Mouse (Mus musculus) liver, embryonic 14.5 days (tissue): ENCODE results near the gene Id2. TPM values are rescaled to one million over a fixed set of nuclear protein-coding genes. Genes with fewer than 3 reads are reported as not detected.

ENCODE experiments used
- ATAC-seq: fragments of 200-750 bp; cut with Nextera tagmentation; 2 replicates; pipeline ENCODE4 v1.8.0; 2017; ENCODE audit warnings: moderate number of reproducible peaks, mild to moderate bottlenecking, moderate library complexity; ENCODE audit not compliant: insufficient read depth
- DNase-seq, 3 experiments: peaks; one replicate each; pipeline ENCODE4 v3.0.0-alpha.2; 2012 to 2013; ENCODE audit warnings: low read depth in 3 of 3, low spot score in 3 of 3
- H3K27ac ChIP-seq: fragments of 300-500 bp; sonication (generic); 2 replicates; pipeline ENCODE4 v1.5.1; 2014; ENCODE audit warnings: moderate library complexity, mild to moderate bottlenecking, control low read depth, inconsistent platforms
- H3K27me3 ChIP-seq: fragments of 300-500 bp; sonication (generic); 2 replicates; pipeline ENCODE4 v1.6.1; 2014; ENCODE audit warnings: mild to moderate bottlenecking, low read length, moderate library complexity; ENCODE audit not compliant: control insufficient read depth, insufficient read depth
- H3K36me3 ChIP-seq: fragments of 300-500 bp; sonication (generic); replicated peaks from 2 replicates; pipeline ENCODE4 v1.6.1; 2014; ENCODE audit warnings: low read depth; ENCODE audit not compliant: control insufficient read depth, insufficient read depth
- H3K4me1 ChIP-seq, 2 experiments: fragments of 200-500 bp in 1 of 2; fragments of 300-500 bp in 1 of 2; sonication (generic) in 1 of 2; replicated peaks; 2 replicates each; pipeline ENCODE4 v1.6.1; 2012 to 2014; ENCODE audit warnings: antibody characterized with exemption in 1 of 2, inconsistent platforms in 1 of 2, low read length in 1 of 2; ENCODE audit not compliant: control insufficient read depth in 2 of 2, insufficient read depth in 2 of 2
- H3K4me2 ChIP-seq: fragments of 300-500 bp; sonication (generic); 2 replicates; pipeline ENCODE4 v1.6.1; 2014; ENCODE audit warnings: low read depth, mild to moderate bottlenecking, control low read depth, moderate library complexity
- H3K4me3 ChIP-seq, 2 experiments: fragments of 200-500 bp in 1 of 2; fragments of 300-500 bp in 1 of 2; sonication (generic) in 1 of 2; 2 replicates each; pipeline ENCODE4 v1.5.1; 2012 to 2014; ENCODE audit warnings: low read depth in 2 of 2, low read length in 2 of 2, mild to moderate bottlenecking in 2 of 2, control low read depth in 1 of 2, inconsistent platforms in 1 of 2, moderate library complexity in 1 of 2; ENCODE audit not compliant: insufficient read depth in 1 of 2
- H3K9ac ChIP-seq: fragments of 300-500 bp; sonication (generic); replicated peaks from 2 replicates; pipeline ENCODE4 v1.6.1; 2014; ENCODE audit warnings: mild to moderate bottlenecking, control low read depth, moderate library complexity
- H3K9me3 ChIP-seq: fragments of 300-500 bp; sonication (generic); 2 replicates; pipeline ENCODE4 v1.6.1; 2016; ENCODE audit warnings: low read length, mixed read lengths; ENCODE audit not compliant: control insufficient read depth
- CTCF ChIP-seq: IDR thresholded peaks from 2 replicates; pipeline ENCODE4 v1.5.1; 2016; ENCODE audit warnings: antibody characterized with exemption, low read depth, control low read depth
- EP300 ChIP-seq: IDR thresholded peaks from 2 replicates; pipeline ENCODE4 v1.6.1; 2016; ENCODE audit warnings: antibody characterized with exemption, low read depth
- WGBS: fragments of 180-500 bp; shearing (Covaris S2); extraction: QIAGEN DNeasy Blood & Tissue Kit; methylation state at CpG from one replicate; pipeline ENCODE4 v1.1.7; 2014; ENCODE audit not compliant: insufficient replicate concordance; 5-methylcytosine and 5-hydroxymethylcytosine counted together
- polyA plus RNA-seq, 2 experiments: library from polyadenylated mRNA; depleted of rRNA in 1 of 2; stranded (reverse) in 1 of 2; unstranded in 1 of 2; fragments of >200 nt; fragmentation: Nextera tagmentation in 1 of 2; extraction: Ambion mirVana in 1 of 2; gene quantifications; 2 replicates each; pipeline versions ENCODE4 v1.2.1 to v1.2.3; 2012 to 2014

Id2 gene
- polyA plus RNA-seq, 2 experiments = 46.3 to 114 TPM

- 21% methylated on average over 5 of the region's 5 CpGs for WGBS
- no peak for DNase-seq
- H3K4me1 ChIP-seq = peaks cover 0 to 4% of the 10 kb centered on the region in 2 experiments; a peak in 1 of 4 replicates
- TF ChIP-seq EP300 (no peak), CTCF (no peak)
- H3K36me3 ChIP-seq = no peaks in the 10 kb centered on the region
- no peaks in the 10 kb centered on the region for H3K9me3 ChIP-seq
- no peak overlapping the region for H3K27ac ChIP-seq
- no peak overlapping the region for H3K9ac ChIP-seq
- H3K27me3 ChIP-seq = peaks cover 56% of the 10 kb centered on the region
- H3K4me2 ChIP-seq = peak overlapping the region; percentile 56; the same call in 1 of the 2 replicates
- ATAC-seq = no peak
- H3K4me3 ChIP-seq = no peak overlapping the region
These were observed 4.4 kb upstream of the Id2 start for GRCm38 (mm10) chr12:25101389-25101788.

DNA sequence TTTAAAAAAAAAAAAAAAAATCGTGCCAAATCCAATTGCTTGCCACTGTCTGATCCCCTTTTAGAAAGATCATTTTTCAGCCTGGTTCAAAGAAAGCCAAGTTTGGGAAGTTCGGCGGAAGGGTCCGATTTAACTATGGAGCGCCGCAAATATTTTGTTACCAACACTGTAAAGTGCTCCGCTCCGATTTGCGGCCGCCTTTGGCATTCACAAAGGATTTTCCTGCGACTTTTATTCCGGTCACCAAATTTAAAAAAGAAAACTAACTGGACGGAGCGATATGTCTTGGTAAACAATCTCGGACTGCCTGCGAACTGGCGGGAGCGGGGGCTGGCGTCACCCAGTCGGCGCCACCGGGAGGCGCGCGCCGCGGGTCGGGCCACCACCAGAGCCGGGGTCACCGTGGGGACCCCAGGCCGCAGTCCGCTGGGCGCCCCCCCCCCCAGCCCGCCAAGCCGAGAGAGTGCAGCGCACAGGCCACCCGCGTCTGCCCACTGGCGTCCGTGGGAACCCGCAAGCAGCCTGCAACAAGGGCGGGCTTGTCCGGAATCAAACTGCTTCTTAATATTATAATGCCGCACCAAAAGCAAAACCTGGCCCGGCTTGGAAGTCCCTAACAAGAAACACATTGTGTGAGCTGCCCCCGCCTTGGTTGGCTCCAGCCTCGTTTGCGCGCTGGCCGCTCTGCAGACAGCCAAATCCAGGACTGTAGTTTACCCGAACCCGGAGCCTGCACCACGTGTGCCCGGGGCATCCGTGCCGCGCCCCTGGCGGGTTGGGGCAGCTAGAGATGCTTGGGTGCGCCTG lies 3.7 kb upstream of the Id2 start:
- H3K9ac ChIP-seq = no peak overlapping the region; the same call in none of the 2 replicates
- no peaks in the 10 kb centered on the region for H3K9me3 ChIP-seq
- H3K4me1 ChIP-seq = peaks cover 0 to 4% of the 10 kb centered on the region in 2 experiments; a peak in 1 of 4 replicates
- no peak for ATAC-seq
- under 1% methylated on average over 58 of the region's 59 CpGs for WGBS
- TF ChIP-seq CTCF (no peak), EP300 (no peak)
- peaks cover 64% of the 10 kb centered on the region for H3K27me3 ChIP-seq
- H3K36me3 ChIP-seq = no peaks in the 10 kb centered on the region
- peak overlapping the region; percentile 22; the same call in 1 of the 2 replicates for H3K27ac ChIP-seq
- no peak for DNase-seq
- H3K4me3 ChIP-seq = peak overlapping the region; percentile 24 to 41
- peak overlapping the region; percentile 56 for H3K4me2 ChIP-seq

- Histone ChIP-seq H3K27ac (peak overlapping the region; percentile 22), H3K4me2 (peak overlapping the region; percentile 56), H3K27me3 (peaks cover 72% of the 10 kb centered on the region), H3K4me1 (peaks cover 0 to 4% of the 10 kb centered on the region in 2 experiments; a peak in 1 of 4 replicates), H3K9me3 (no peaks in the 10 kb centered on the region), H3K4me3 (peak overlapping the region; percentile 33 to 41), H3K36me3 (no peaks in the 10 kb centered on the region), H3K9ac (no peak overlapping the region; the same call in 1 of the 2 replicates)
- DNase-seq (no peak), ATAC-seq (no peak)
- under 1% methylated on average over 38 of the region's 38 CpGs for WGBS
- no peak for TF ChIP-seq EP300
- no peak for TF ChIP-seq CTCF
These were observed 2.8 kb upstream of the Id2 start for GRCm38 (mm10) chr12:25099563-25100408.

DNA sequence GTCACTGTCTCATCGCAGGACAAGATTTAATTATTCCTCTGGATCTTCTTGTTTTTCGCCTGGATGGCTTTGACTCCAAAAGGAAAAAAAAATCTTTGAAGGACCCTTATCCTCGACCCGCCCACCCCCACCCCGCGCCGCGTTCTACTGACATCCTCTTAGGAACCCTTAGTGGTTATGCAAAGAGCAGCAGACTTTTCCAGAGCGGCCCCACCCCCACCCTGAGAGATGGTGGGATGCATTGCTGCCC lies 2.3 kb upstream of the Id2 start:
- Histone ChIP-seq H3K36me3 (no peaks in the 10 kb centered on the region), H3K9me3 (no peaks in the 10 kb centered on the region), H3K4me1 (peaks cover 0 to 4% of the 10 kb centered on the region in 2 experiments; a peak in 1 of 4 replicates), H3K9ac (no peak overlapping the region), H3K27ac (no peak overlapping the region), H3K4me2 (peak overlapping the region; percentile 56), H3K27me3 (peaks cover 77% of the 10 kb centered on the region), H3K4me3 (peak overlapping the region in 1 of 2 experiments; percentile 41; a peak in 2 of 4 replicates)
- ATAC-seq (no peak), DNase-seq (no peak)
- WGBS = under 1% methylated on average over 9 of the region's 9 CpGs
- TF ChIP-seq CTCF (no peak), EP300 (no peak)
